Mouse (Mus musculus) liver, adult 2 months (tissue): ENCODE measurements at regions not wholly inside any gene's neighbourhood (a gene's known extent, or its start where the extent isn't known, plus 50 kb on each side); places are given as distances from the start of the nearest gene placed in this dataset.

Experiments
- DNase-seq: peaks from one replicate; pipeline ENCODE4 v3.0.0-alpha.2; 2011; ENCODE audit warnings: low read depth, low spot score; ENCODE audit errors: extremely low read depth
- H3K27ac ChIP-seq: fragments of 200-500 bp; replicated peaks from 2 replicates; pipeline ENCODE4 v1.5.1; 2012; ENCODE audit warnings: low read depth, mild to moderate bottlenecking, control low read depth, inconsistent platforms, low read length; ENCODE audit not compliant: insufficient read depth
- H3K27me3 ChIP-seq: fragments of 200-500 bp; 2 replicates; pipeline ENCODE4 v1.6.1; 2012; ENCODE audit warnings: mild to moderate bottlenecking, moderate library complexity, low read length, inconsistent platforms; ENCODE audit not compliant: control insufficient read depth, insufficient read depth
- H3K36me3 ChIP-seq: fragments of 200-500 bp; 2 replicates; pipeline ENCODE4 v1.6.1; 2012; ENCODE audit warnings: low read length, inconsistent platforms; ENCODE audit not compliant: control insufficient read depth, insufficient read depth
- H3K4me1 ChIP-seq: fragments of 200-500 bp; 2 replicates; pipeline ENCODE4 v1.6.1; 2011; ENCODE audit warnings: low read length; ENCODE audit not compliant: control insufficient read depth, insufficient read depth
- H3K4me3 ChIP-seq: fragments of 200-500 bp; 2 replicates; pipeline ENCODE4 v1.5.1; 2011; ENCODE audit warnings: low read depth, mild to moderate bottlenecking, control low read depth, low read length, moderate library complexity; ENCODE audit not compliant: insufficient read depth
- H3K79me2 ChIP-seq: fragments of 200-500 bp; 2 replicates; pipeline ENCODE4 v1.6.1; 2012; ENCODE audit warnings: inconsistent platforms, mild to moderate bottlenecking, low read length, moderate library complexity; ENCODE audit not compliant: control insufficient read depth, insufficient read depth
- H3K9ac ChIP-seq: fragments of 200-500 bp; 2 replicates; pipeline ENCODE4 v1.6.1; 2012; ENCODE audit warnings: low read depth, mild to moderate bottlenecking, control low read depth, inconsistent platforms, low read length
- CTCF ChIP-seq: fragments of 200-500 bp; IDR thresholded peaks from 2 replicates; pipeline ENCODE4 v1.5.1; 2011; ENCODE audit warnings: low read depth, low read length, control low read depth
- POLR2A ChIP-seq: fragments of 200-500 bp; IDR thresholded peaks from 2 replicates; pipeline ENCODE4 v1.6.1; 2011; ENCODE audit warnings: low read length, control low read depth; ENCODE audit not compliant: insufficient read depth; ENCODE audit errors: extremely low read depth
- WGBS: fragments of 180-500 bp; shearing (Covaris S2); methylation state at CpG from one replicate; pipeline ENCODE4 v1.1.7; 2018; 5-methylcytosine and 5-hydroxymethylcytosine counted together

GRCm38 (mm10) chr1:39143626-39144025 is 49.9 kb upstream of the Npas2 start:
- no peaks in the 10 kb centered on the region for H3K27me3 ChIP-seq
- H3K4me1 ChIP-seq = no peaks in the 10 kb centered on the region
- H3K27ac ChIP-seq = no peak overlapping the region
- no peak overlapping the region for H3K4me3 ChIP-seq
- TF ChIP-seq POLR2A (no peak), CTCF (no peak)
- DNase-seq = peak; percentile 92
- H3K9ac ChIP-seq = no peak overlapping the region
- H3K36me3 ChIP-seq = no peaks in the 10 kb centered on the region
- no peaks in the 10 kb centered on the region for H3K79me2 ChIP-seq
- WGBS = 32% methylated on average over 5 of the region's 5 CpGs
